Mouse (Mus musculus) bone marrow, adult 2 months (tissue): Measurements from ENCODE around the gene Ssna1. TPM values are rescaled to one million over a fixed set of nuclear protein-coding genes. Genes with fewer than 3 reads are reported as not detected.
"Not testable (repeated sequence)": the region's sequence is repeated elsewhere in the genome, so short reads cannot be mapped to it uniquely, and the experiment has no call there.

ENCODE experiments used
- H3K27ac ChIP-seq: fragments of 200-500 bp; 2 replicates; pipeline ENCODE4 v1.5.1; 2012; ENCODE audit warnings: low read depth, mild to moderate bottlenecking, control low read depth, inconsistent platforms, low read length; ENCODE audit not compliant: control insufficient read depth, poor library complexity, insufficient read depth
- H3K4me1 ChIP-seq: fragments of 200-500 bp; 2 replicates; pipeline ENCODE4 v1.6.1; 2011; ENCODE audit warnings: low read length; ENCODE audit not compliant: control insufficient read depth, insufficient read depth
- H3K4me3 ChIP-seq: fragments of 200-500 bp; replicated peaks from 2 replicates; pipeline ENCODE3; 2011; ENCODE audit warnings: mild to moderate bottlenecking, low read depth, low read length, control low read depth; ENCODE audit not compliant: control insufficient read depth
- CTCF ChIP-seq: fragments of 200-500 bp; IDR thresholded peaks from 2 replicates; pipeline ENCODE4 v1.5.1; 2011; ENCODE audit warnings: low read length, control low read depth; ENCODE audit not compliant: control insufficient read depth, insufficient read depth
- POLR2A ChIP-seq: fragments of 200-500 bp; IDR thresholded peaks from 2 replicates; pipeline ENCODE4 v1.6.1; 2011; ENCODE audit warnings: low read depth, mild to moderate bottlenecking, control low read depth, low read length, borderline replicate concordance; ENCODE audit not compliant: control insufficient read depth
- WGBS: fragments of 180-500 bp; shearing (Covaris S2); methylation state at CpG from one replicate; pipeline ENCODE4 v1.1.7; 2018; 5-methylcytosine and 5-hydroxymethylcytosine counted together
- polyA plus RNA-seq: library from polyadenylated mRNA; stranded (reverse); fragments of >200 nt; gene quantifications from 2 replicates; pipeline ENCODE4 v1.2.4, GENCODE M21; 2011; ENCODE audit warnings: low replicate concordance; ENCODE audit not compliant: missing spikeins, insufficient read depth, insufficient read length

The Ssna1 gene
- polyA plus RNA-seq, 1 experiment, result 65.8 TPM

DNA sequence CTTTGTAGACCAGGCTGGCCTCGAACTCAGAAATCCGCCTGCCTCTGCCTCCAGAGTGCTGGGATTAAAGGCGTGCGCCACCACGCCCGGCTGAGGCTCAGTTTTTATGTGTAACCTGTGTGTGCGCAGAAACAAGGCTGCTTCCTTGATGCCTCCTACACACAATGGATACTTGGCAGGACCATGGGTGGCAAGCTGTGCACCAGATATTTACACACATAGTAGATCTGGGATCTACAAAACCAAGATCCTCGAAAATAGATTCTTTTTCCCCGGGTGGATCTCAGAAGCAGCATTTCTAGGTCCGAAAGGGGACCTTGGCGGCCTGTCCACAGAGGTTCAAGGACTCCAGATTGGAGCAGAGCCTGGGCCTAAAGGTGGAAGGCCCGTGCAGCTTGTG lies 10.4 kb downstream of the Ssna1 start:
- peaks cover 2% of the 10 kb centered on the region for H3K4me1 ChIP-seq
- H3K4me3 ChIP-seq, result peak overlapping the region; percentile 53
- H3K27ac ChIP-seq, result peak overlapping the region; percentile 1; the same call in 1 of the 2 replicates
- TF ChIP-seq POLR2A, result no peak
- WGBS, result 47% methylated on average over 12 of the region's 12 CpGs

DNA sequence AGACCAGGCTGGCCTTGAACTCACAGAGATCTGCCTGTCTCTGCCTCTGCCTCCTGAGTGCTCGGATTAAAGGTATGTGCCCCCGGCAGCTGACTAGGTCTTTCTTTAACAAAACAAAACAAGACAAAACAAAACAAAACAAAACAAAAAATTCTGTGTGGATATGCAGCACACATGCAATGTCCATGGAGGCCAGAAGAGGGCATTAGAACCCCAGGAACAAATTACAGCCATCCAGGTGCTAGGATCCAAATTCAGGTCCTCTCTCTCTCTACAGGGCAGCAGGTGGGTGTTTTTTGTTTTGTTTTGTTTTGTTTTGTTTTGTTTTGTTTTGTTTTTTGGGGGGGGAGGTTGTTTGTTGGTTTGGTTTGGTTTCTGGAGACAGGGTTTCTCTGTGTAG lies 13.4 kb downstream of the Ssna1 start:
- Histone ChIP-seq H3K27ac (no peak overlapping the region), H3K4me1 (no peaks in the 10 kb centered on the region), H3K4me3 (no peak overlapping the region)
- TF ChIP-seq POLR2A, result no peak
- TF ChIP-seq CTCF, result 0 out of 2 replicates have a peak, but pooled peaks have one; percentile 10
- WGBS, result 58% methylated on average over 2 of the region's 2 CpGs

DNA sequence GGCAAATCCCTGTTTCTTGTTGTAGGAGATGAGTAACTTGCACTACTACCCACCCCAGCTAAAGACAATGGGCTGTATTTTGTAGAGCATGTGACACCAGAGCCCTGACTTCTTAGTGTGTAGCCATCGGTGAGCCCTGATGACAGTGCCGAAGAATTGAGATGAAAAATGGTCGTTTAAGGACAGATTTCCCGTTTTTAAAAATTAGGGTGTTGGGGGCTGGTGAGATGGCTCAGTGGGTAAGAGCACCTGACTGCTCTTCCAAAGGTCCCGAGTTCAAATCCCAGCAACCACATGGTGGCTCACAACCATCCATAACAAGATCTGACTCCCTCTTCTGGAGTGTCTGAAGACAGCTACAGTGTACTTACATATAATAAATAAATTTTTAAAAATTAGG lies 15.0 kb downstream of the Ssna1 start:
- not testable (repeated sequence) for H3K4me3 ChIP-seq, H3K27ac ChIP-seq, H3K4me1 ChIP-seq
- WGBS, result 77% methylated on average over 5 of the region's 5 CpGs

DNA sequence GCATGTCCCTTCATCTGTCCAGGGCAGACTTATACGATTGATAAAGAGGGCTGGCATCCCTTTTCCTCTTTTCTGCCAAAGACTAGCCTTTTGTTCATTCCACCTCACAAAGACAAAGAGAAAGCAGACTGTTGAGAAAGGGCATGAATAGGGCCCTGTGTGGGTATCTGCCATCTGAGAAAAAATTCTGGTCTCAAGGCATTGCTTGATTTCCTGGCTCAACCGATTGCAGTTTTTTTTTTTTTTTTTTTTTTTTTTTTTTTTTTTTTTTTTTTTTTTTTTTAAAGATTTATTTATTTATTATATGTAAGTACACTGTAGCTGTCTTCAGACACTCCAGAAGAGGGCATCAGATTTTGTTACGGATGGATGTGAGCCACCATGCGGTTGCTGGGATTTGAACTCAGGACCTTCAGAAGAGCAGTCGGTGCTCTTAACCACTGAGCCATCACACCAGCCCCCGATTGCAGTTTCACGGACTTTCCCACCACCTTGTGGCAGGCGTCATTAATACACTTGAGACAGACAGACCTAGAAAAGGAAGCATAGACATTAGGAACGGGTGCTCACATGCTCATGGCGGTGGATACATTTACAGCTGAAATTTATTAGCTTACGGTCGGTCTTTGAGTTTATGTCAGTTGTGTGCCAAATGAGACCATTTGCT lies 15.7 kb downstream of the Ssna1 start:
- TF ChIP-seq CTCF, result 0 out of 2 replicates have a peak, but pooled peaks have one; percentile 27
- not testable (repeated sequence) for H3K27ac ChIP-seq, H3K4me1 ChIP-seq
- 21% methylated on average over 12 of the region's 12 CpGs for WGBS
- peak overlapping the region; percentile 4 for H3K4me3 ChIP-seq

DNA sequence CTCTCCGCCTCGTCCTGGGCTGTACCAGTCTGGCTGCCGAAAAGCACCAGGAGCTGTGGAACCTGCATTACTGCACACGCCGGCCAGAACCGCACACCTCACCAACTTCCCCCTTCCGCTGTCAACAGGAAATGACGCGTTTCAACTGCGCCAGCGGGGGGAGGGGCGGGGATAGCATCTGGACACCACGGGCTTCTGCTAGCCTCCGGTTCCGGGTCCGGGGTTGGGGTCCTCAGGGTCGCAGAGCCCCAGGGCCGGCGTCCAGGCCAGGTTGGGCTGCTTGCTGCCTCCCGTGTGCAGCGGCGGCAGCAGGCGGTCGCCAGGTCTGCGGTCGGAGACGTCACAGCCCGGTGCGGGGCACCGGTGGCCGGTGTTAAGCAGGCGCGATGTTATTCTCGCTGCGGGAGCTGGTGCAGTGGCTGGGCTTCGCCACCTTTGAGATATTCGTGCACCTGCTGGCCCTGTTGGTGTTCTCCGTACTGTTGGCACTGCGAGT lies 16.9 kb downstream of the Ssna1 start, which contains the start of gene Tmem203:
TSS of gene Tmem203 (plus strand) at position 156 of the 496 bp plus-strand sequence.
- Histone ChIP-seq H3K4me3 (peak within 1 kb of the TSS; percentile 93), H3K4me1 (no peaks in the 10 kb centered on the region), H3K27ac (peak within 1 kb of the TSS; percentile 88)
- under 1% methylated on average over 39 of the region's 39 CpGs for WGBS
- TF ChIP-seq CTCF (no peak), POLR2A (peak; percentile 71; the same call in 1 of the 2 replicates)

DNA sequence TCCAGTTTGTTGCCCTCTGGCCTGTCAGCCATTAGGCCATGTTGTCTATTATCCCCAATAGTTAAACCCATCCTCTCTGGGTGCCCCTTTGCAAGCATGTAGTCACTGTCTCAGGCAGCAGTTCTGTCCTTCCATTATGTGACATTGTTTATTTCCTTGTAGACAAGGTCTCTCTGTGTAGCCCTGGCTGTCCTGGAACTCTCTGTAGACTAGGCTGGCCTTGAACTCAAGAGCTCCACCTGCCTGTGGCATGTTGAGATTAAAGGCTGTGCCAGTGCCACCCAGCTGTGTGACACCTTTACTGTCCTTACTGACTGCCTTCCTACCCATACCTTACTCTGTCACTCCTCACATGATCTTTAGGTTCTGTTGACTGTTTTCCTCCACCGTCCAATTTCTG lies 19.9 kb downstream of the Ssna1 start:
- 85% methylated on average over 1 of the region's 1 CpGs for WGBS
- TF ChIP-seq CTCF (peak; percentile 45; the same call in 1 of the 2 replicates), POLR2A (no peak)
- H3K4me3 ChIP-seq, result no peak overlapping the region
- H3K4me1 ChIP-seq, result no peaks in the 10 kb centered on the region
- H3K27ac ChIP-seq, result no peak overlapping the region

DNA sequence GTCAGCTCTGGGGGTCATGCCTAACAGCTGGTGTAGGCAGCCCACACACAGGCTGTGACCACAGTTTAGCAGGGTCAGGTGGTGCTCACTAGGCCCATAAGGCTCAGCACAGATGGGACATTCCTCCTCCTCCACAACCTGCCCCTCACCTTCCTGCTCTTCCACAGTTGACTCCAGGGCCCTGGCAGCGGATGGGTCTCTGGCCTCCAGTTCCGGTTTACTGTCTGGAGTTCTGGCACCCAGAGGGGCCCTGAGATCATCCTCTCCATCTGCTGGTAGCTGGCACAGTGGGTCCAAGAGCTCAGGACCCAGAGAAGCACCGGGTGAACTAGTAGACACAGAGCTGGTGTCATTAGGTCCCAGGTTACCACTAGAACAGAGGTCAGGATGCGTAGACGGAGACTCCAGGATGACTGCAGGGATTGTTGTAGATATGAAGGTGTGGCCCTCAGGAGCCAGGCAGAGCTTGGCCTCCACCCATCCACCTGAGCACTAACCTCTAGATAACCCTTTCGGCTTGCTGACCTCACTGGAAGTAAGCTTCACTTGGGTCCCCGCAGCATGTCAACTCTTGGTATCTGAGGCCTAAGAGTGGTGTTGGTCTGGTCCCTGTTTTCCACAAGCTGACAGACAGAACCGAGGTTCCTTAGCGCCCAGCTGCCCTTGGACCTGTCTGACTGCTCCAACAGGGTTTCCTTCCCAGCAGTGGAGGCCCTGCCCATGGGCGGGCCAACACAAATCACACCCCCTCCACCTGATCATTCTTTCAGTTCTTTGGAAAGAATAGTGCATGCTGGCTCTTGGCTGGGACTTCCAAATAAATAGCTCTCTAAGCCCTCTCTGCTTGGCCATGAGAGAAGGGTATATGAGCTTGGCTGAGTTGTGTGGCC lies 25.8 kb downstream of the Ssna1 start, which contains the start of gene AL732309.1:
TSS of gene AL732309.1 (minus strand) at position 681 of the 890 bp plus-strand sequence.
- no peak for TF ChIP-seq CTCF
- no peak for TF ChIP-seq POLR2A
- WGBS, result 86% methylated on average over 10 of the region's 10 CpGs
- H3K27ac ChIP-seq, result no peak within 1 kb of the TSS

DNA sequence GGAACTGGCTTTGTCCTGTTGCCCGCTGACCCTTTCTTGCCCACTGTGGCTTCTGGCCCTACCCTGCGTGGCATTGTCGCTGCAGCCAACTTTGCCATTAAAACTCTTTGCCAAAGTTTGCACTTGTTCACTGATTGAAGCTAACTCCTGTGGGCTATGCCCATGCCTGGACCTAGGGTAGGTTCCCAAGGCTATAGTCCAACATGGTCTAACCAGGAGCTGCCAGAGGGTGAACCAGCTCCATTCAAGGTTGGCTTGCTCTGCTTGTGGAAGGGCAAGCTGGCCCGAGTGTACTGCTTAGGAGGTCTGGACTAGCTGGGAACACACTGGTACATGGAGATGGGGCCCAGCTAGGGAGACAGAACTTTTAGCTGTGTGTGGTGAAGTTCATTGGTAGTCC lies 28.1 kb downstream of the Ssna1 start:
- TF ChIP-seq POLR2A, result no peak
- TF ChIP-seq CTCF, result no peak
- H3K4me3 ChIP-seq, result no peak overlapping the region
- WGBS, result 85% methylated on average over 4 of the region's 4 CpGs
- peaks cover 2% of the 10 kb centered on the region for H3K4me1 ChIP-seq
- no peak overlapping the region for H3K27ac ChIP-seq

More for the DNA sequence above, 25.8 kb downstream of the Ssna1 start, which contains the start of gene AL732309.1:
- Histone ChIP-seq H3K4me3 (no peak within 1 kb of the TSS), H3K4me1 (no peaks in the 10 kb centered on the region; the same call in 1 of the 2 replicates)
